Mouse (Mus musculus) lung, adult 2 months (tissue): ENCODE results near the gene Tyms. TPM values are rescaled to one million over a fixed set of nuclear protein-coding genes. Genes with fewer than 3 reads are reported as not detected.
"Not testable (repeated sequence)": the region's sequence is repeated elsewhere in the genome, so short reads cannot be mapped to it uniquely, and the experiment has no call there.

ENCODE experiments used
- DNase-seq: peaks from one replicate; pipeline ENCODE4 v3.0.0; 2022
- H3K4me1 ChIP-seq: fragments of 200-500 bp; 2 replicates; pipeline ENCODE4 v1.6.1; 2011; ENCODE audit warnings: low read length; ENCODE audit not compliant: control insufficient read depth, insufficient read depth
- H3K4me3 ChIP-seq: fragments of 200-500 bp; replicated peaks from 2 replicates; pipeline ENCODE3; 2011; ENCODE audit warnings: low read depth, mild to moderate bottlenecking, control low read depth, low read length; ENCODE audit errors: extremely low read depth
- CTCF ChIP-seq: fragments of 200-500 bp; IDR thresholded peaks from 2 replicates; pipeline ENCODE4 v1.5.1; 2011; ENCODE audit warnings: mild to moderate bottlenecking, low read length, control low read depth; ENCODE audit not compliant: insufficient read depth
- POLR2A ChIP-seq: fragments of 200-500 bp; IDR thresholded peaks from 2 replicates; pipeline ENCODE4 v1.6.1; 2011; ENCODE audit warnings: low read depth, mild to moderate bottlenecking, control low read depth, low read length, borderline replicate concordance; ENCODE audit errors: extremely low read depth
- WGBS: fragments of 180-500 bp; shearing (Covaris S2); methylation state at CpG from one replicate; pipeline ENCODE4 v1.1.7; 2018; 5-methylcytosine and 5-hydroxymethylcytosine counted together
- polyA plus RNA-seq: library from polyadenylated mRNA; depleted of rRNA; stranded (reverse); fragments of >200 nt; gene quantifications from 2 replicates; pipeline ENCODE4 v1.2.3, GENCODE M21; 2012

Gene Tyms
- polyA plus RNA-seq, 1 experiment, result 12.2 TPM

- peak; percentile 11 for DNase-seq
- TF ChIP-seq POLR2A (no peak), CTCF (no peak)
- Histone ChIP-seq H3K4me3 (no peak within 1 kb of the TSS), H3K4me1 (no peaks in the 10 kb centered on the region; the same call in 1 of the 2 replicates)
- WGBS, result 2% methylated on average over 65 of the region's 65 CpGs
Measured at GRCm38 (mm10) chr5:30104841-30105667, 31.6 kb upstream of the Tyms start, which contains the start of gene Garem2. Gene Garem2 (plus strand): TSS chr5:30105161.

- no peak for TF ChIP-seq POLR2A
- TF ChIP-seq CTCF, result peak; percentile 41
- DNase-seq, result no peak
- no peak overlapping the region for H3K4me3 ChIP-seq
- WGBS, result 8% methylated on average over 12 of the region's 12 CpGs
- no peaks in the 10 kb centered on the region; the same call in 1 of the 2 replicates for H3K4me1 ChIP-seq
Measured at GRCm38 (mm10) chr5:30104339-30104738, 30.9 kb upstream of the Tyms start.

GRCm38 (mm10) chr5:30103340-30103739 is 29.9 kb upstream of the Tyms start:
- no peak for DNase-seq
- 77% methylated on average over 3 of the region's 3 CpGs for WGBS
- no peak overlapping the region for H3K4me3 ChIP-seq
- TF ChIP-seq CTCF, result no peak
- no peaks in the 10 kb centered on the region; the same call in 1 of the 2 replicates for H3K4me1 ChIP-seq

- no peak for DNase-seq
- H3K4me3 ChIP-seq, result no peak overlapping the region
- WGBS, result 92% methylated on average over 1 of the region's 1 CpGs
Measured at GRCm38 (mm10) chr5:30098260-30098659, 24.8 kb upstream of the Tyms start.

GRCm38 (mm10) chr5:30095731-30096130 is 22.3 kb upstream of the Tyms start:
- no peak for TF ChIP-seq CTCF
- no peak for TF ChIP-seq POLR2A
- no peak overlapping the region for H3K4me3 ChIP-seq
- H3K4me1 ChIP-seq, result no peaks in the 10 kb centered on the region
- WGBS, result 60% methylated on average over 6 of the region's 6 CpGs
- no peak for DNase-seq

More at GRCm38 (mm10) chr5:30098260-30098659, 24.8 kb upstream of the Tyms start:
- TF ChIP-seq CTCF, result no peak
- no peak for TF ChIP-seq POLR2A
- H3K4me1 ChIP-seq, result no peaks in the 10 kb centered on the region

GRCm38 (mm10) chr5:30094399-30094798 is 21.0 kb upstream of the Tyms start:
- TF ChIP-seq POLR2A (no peak), CTCF (no peak)
- Histone ChIP-seq H3K4me3 (no peak overlapping the region), H3K4me1 (no peaks in the 10 kb centered on the region)
- DNase-seq, result no peak
- WGBS, result 54% methylated on average over 2 of the region's 2 CpGs

- TF ChIP-seq POLR2A (no peak), CTCF (no peak)
- WGBS, result 52% methylated on average over 13 of the region's 13 CpGs
- no peak overlapping the region for H3K4me3 ChIP-seq
- H3K4me1 ChIP-seq, result no peaks in the 10 kb centered on the region
- DNase-seq, result no peak
Measured at GRCm38 (mm10) chr5:30092701-30093100, 19.3 kb upstream of the Tyms start.

GRCm38 (mm10) chr5:30072377-30072776 is 1.0 kb downstream of the Tyms start:
- no peak overlapping the region for H3K4me3 ChIP-seq
- DNase-seq, result no peak
- WGBS, result 41% methylated on average over 3 of the region's 3 CpGs
- TF ChIP-seq CTCF (no peak), POLR2A (no peak)
- H3K4me1 ChIP-seq, result no peaks in the 10 kb centered on the region

- DNase-seq, result no peak
- TF ChIP-seq POLR2A (no peak), CTCF (no peak)
- WGBS, result 69% methylated on average over 6 of the region's 6 CpGs
- Histone ChIP-seq H3K4me3 (no peak overlapping the region), H3K4me1 (no peaks in the 10 kb centered on the region)
Measured at GRCm38 (mm10) chr5:30071677-30072076, 1.7 kb downstream of the Tyms start.

- Histone ChIP-seq H3K4me3 (no peak overlapping the region), H3K4me1 (no peaks in the 10 kb centered on the region)
- no peak for DNase-seq
- 67% methylated on average over 6 of the region's 6 CpGs for WGBS
- TF ChIP-seq POLR2A, result no peak
- TF ChIP-seq CTCF, result no peak
Measured at GRCm38 (mm10) chr5:30067726-30068125, 5.7 kb downstream of the Tyms start.

- not testable (repeated sequence) for DNase-seq, H3K4me3 ChIP-seq, H3K4me1 ChIP-seq
- 90% methylated on average over 5 of the region's 5 CpGs for WGBS
Measured at GRCm38 (mm10) chr5:30059607-30060006, 13.8 kb downstream of the Tyms start.
